Comparison of ENCODE assay signal across 9 mouse cellular contexts in the genomic region with DNA sequence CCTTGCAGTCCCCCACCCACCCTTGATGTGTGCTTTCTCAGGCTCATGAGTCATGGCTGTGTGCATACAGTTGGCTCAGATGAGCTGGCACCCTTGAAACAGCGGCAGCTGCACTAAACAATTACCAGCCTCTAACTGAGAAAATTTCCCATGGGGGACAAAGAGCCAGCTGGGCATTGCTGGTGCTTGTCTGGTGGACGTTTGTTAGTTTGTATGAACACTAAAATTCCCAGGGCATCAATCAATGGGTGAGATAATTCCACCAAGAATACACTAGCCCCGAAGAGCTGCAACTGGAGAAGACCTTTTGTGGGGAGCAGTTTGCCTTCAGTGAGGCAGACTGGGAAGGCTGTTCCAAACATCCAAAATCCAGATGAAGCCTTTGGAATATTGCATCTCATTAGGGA.
DNase-seq lines count a peak whose midpoint lies in the region; ATAC-seq lines count a peak whose summit lies in the region.
"Had no signal": no experiment of that assay in that cellular context is flagged by ENCODE, and none has a peak within 500 bp of the region (broad histone marks: within the 10 kb centered on the region; RNA-seq: fewer than 3 reads in every experiment).

No protein-coding gene starts in this region.

- no peak overlapping the region for H3K4me2 ChIP-seq in embryonic facial prominence, embryonic 12.5 days (replicated peaks)
- H3K4me2 ChIP-seq: limb, embryonic 13.5 days had no signal

- no peaks in the 10 kb centered on the region for H3K9me3 ChIP-seq in embryonic facial prominence, embryonic 12.5 days
- no peaks in the 10 kb centered on the region for H3K9me3 ChIP-seq in heart, embryonic 10.5 days
- H3K9me3 ChIP-seq: limb, embryonic 13.5 days had no signal

- H3K27ac ChIP-seq in embryonic facial prominence, embryonic 12.5 days, result no peak overlapping the region
- no peak overlapping the region for H3K27ac ChIP-seq in heart, embryonic 10.5 days
- H3K27ac ChIP-seq: limb, embryonic 13.5 days had no signal

- WGBS in embryonic facial prominence, embryonic 12.5 days, result 50% methylated on average over 3 of the region's 3 CpGs
- 59% methylated on average over 3 of the region's 3 CpGs for WGBS in heart, embryonic 10.5 days

- H3K4me1 ChIP-seq in embryonic facial prominence, embryonic 12.5 days, result no peaks in the 10 kb centered on the region
- H3K4me1 ChIP-seq in heart, embryonic 10.5 days, result no peaks in the 10 kb centered on the region
- H3K4me1 ChIP-seq: limb, embryonic 13.5 days had no signal

- no peaks in the 10 kb centered on the region for H3K27me3 ChIP-seq in embryonic facial prominence, embryonic 12.5 days
- no peaks in the 10 kb centered on the region for H3K27me3 ChIP-seq in heart, embryonic 10.5 days (ENCODE audit: insufficient read depth, poor library complexity, severe bottlenecking)
- H3K27me3 ChIP-seq: limb, embryonic 13.5 days had no signal

- ATAC-seq in embryonic facial prominence, embryonic 12.5 days (ENCODE audit: insufficient number of reproducible peaks, insufficient read depth, low FRiP score, low TSS enrichment), result peak; percentile 75; the same call in 1 of the 2 replicates
- no peak for ATAC-seq in erythroblast, adult 5-6 weeks (replicated peaks; ENCODE audit: low FRiP score, poor library complexity, severe bottlenecking)

- H3K4me3 ChIP-seq in embryonic facial prominence, embryonic 12.5 days, result no peak overlapping the region
- H3K4me3 ChIP-seq in heart, embryonic 10.5 days, result no peak overlapping the region
- H3K4me3 ChIP-seq: limb, embryonic 13.5 days had no signal

- DNase-seq in frontal cortex, postnatal 14 days (ENCODE audit: low spot score in 2 of 2), result peak; percentile 30 to 55
- peak; percentile 21 to 79 for DNase-seq in left cerebral cortex, adult 8-10 months (ENCODE audit: low spot score in 2 of 2)
- DNase-seq in retina, embryonic 14.5 days (ENCODE audit: low spot score), result peak; percentile 61
- no peak for DNase-seq in thymus, postnatal 10 days (ENCODE audit: low spot score in 2 of 2)
- no peak for DNase-seq in B cell, adult 2 months
- no peak for DNase-seq in heart, embryonic 10.5 days (ENCODE audit: low spot score)

- no peak overlapping the region for H3K9ac ChIP-seq in embryonic facial prominence, embryonic 12.5 days
- H3K9ac ChIP-seq: limb, embryonic 13.5 days had no signal

- H3K36me3 ChIP-seq in embryonic facial prominence, embryonic 12.5 days, result no peaks in the 10 kb centered on the region
- H3K36me3 ChIP-seq in heart, embryonic 10.5 days, result no peaks in the 10 kb centered on the region
- H3K36me3 ChIP-seq: limb, embryonic 13.5 days had no signal

Comparison
In these comparisons a context has a peak if more than half of its experiments do, and no peak if none do; other contexts are left out.
1. DNase-seq: peak in frontal cortex, postnatal 14 days (2 of 2), left cerebral cortex, adult 8-10 months (2 of 2) and retina, embryonic 14.5 days (single experiment); none in thymus, postnatal 10 days (0 of 2), B cell, adult 2 months (0 of 2) and heart, embryonic 10.5 days (single experiment).